Mouse (Mus musculus) forebrain, embryonic 16.5 days (tissue): ENCODE measurements around the gene Trim66. TPM values are rescaled to one million over a fixed set of nuclear protein-coding genes. Genes with fewer than 3 reads are reported as not detected.

Experiments used
- ATAC-seq: fragments of 200-750 bp; cut with Nextera tagmentation; 2 replicates; pipeline ENCODE4 v1.8.0; 2017; ENCODE audit warnings: mild to moderate bottlenecking, moderate library complexity
- H3K27ac ChIP-seq: fragments of 300-500 bp; sonication (generic); 2 replicates; pipeline ENCODE4 v1.5.1; 2014; ENCODE audit warnings: low read length, control low read depth
- H3K27me3 ChIP-seq: fragments of 300-500 bp; sonication (generic); replicated peaks from 2 replicates; pipeline ENCODE4 v1.6.1; 2014; ENCODE audit warnings: low read length; ENCODE audit not compliant: control insufficient read depth, insufficient read depth
- H3K36me3 ChIP-seq: fragments of 300-500 bp; sonication (generic); 2 replicates; pipeline ENCODE4 v1.6.1; 2014; ENCODE audit not compliant: control insufficient read depth, insufficient read depth
- H3K4me1 ChIP-seq: fragments of 300-500 bp; sonication (generic); replicated peaks from 2 replicates; pipeline ENCODE4 v1.6.1; 2014; ENCODE audit warnings: low read length; ENCODE audit not compliant: control insufficient read depth, insufficient read depth
- H3K4me2 ChIP-seq: fragments of 300-500 bp; sonication (generic); 2 replicates; pipeline ENCODE4 v1.6.1; 2014; ENCODE audit warnings: mild to moderate bottlenecking, low read length, control low read depth
- H3K4me3 ChIP-seq: fragments of 300-500 bp; sonication (generic); replicated peaks from 2 replicates; pipeline ENCODE4 v1.5.1; 2014; ENCODE audit warnings: mild to moderate bottlenecking, low read length, control low read depth
- H3K9ac ChIP-seq: fragments of 300-500 bp; sonication (generic); replicated peaks from 2 replicates; pipeline ENCODE4 v1.6.1; 2014; ENCODE audit warnings: low read depth, low read length, control low read depth
- H3K9me3 ChIP-seq: fragments of 300-500 bp; sonication (generic); 2 replicates; pipeline ENCODE4 v1.6.1; 2016; ENCODE audit warnings: low read length; ENCODE audit not compliant: control insufficient read depth
- WGBS: fragments of 180-500 bp; shearing (Covaris S2); extraction: QIAGEN DNeasy Blood & Tissue Kit; methylation state at CpG from one replicate; pipeline ENCODE4 v1.1.7; 2014; 5-methylcytosine and 5-hydroxymethylcytosine counted together
- polyA plus RNA-seq: library from polyadenylated mRNA; unstranded; fragments of >200 nt; fragmentation: Nextera tagmentation; extraction: Ambion mirVana; gene quantifications from 2 replicates; pipeline ENCODE4 v1.2.1, GENCODE M21; 2015

Trim66 gene
- polyA plus RNA-seq, 1 experiment from 2014 or later: 0.57 TPM

- H3K9me3 ChIP-seq: no peaks in the 10 kb centered on the region
- H3K4me1 ChIP-seq: peaks cover 13% of the 10 kb centered on the region
- no peaks in the 10 kb centered on the region for H3K27me3 ChIP-seq
- no peak for ATAC-seq
- no peak overlapping the region for H3K27ac ChIP-seq
- no peak overlapping the region for H3K4me3 ChIP-seq
- no peaks in the 10 kb centered on the region for H3K36me3 ChIP-seq
- WGBS: 90% methylated on average over 5 of the region's 5 CpGs
- no peak overlapping the region for H3K4me2 ChIP-seq
- no peak overlapping the region for H3K9ac ChIP-seq
These were observed 65.2 kb downstream of the Trim66 start for GRCm38 (mm10) chr7:109442739-109443138.

- H3K4me2 ChIP-seq: no peak overlapping the region
- WGBS: 87% methylated on average over 9 of the region's 9 CpGs
These were observed 67.2 kb downstream of the Trim66 start for GRCm38 (mm10) chr7:109440697-109441269.

GRCm38 (mm10) chr7:109438781-109439591, 68.9 kb downstream of the Trim66 start, which contains the start of gene Stk33:
TSS of gene Stk33 (minus strand) at chr7:109439081.
- peaks cover 13% of the 10 kb centered on the region for H3K4me1 ChIP-seq
- H3K4me3 ChIP-seq: peak within 1 kb of the TSS; percentile 55
- H3K4me2 ChIP-seq: peak within 1 kb of the TSS; percentile 87
- H3K27ac ChIP-seq: peak within 1 kb of the TSS; percentile 75
- H3K27me3 ChIP-seq: no peaks in the 10 kb centered on the region
- H3K9me3 ChIP-seq: no peaks in the 10 kb centered on the region
- peak within 1 kb of the TSS; percentile 76 for H3K9ac ChIP-seq
- H3K36me3 ChIP-seq: no peaks in the 10 kb centered on the region
- peak; percentile 86 for ATAC-seq
- under 1% methylated on average over 62 of the region's 62 CpGs for WGBS

More at GRCm38 (mm10) chr7:109440697-109441269, 67.2 kb downstream of the Trim66 start:
- H3K9me3 ChIP-seq: no peaks in the 10 kb centered on the region
- no peak overlapping the region for H3K4me3 ChIP-seq
- no peak overlapping the region for H3K9ac ChIP-seq
- H3K27ac ChIP-seq: no peak overlapping the region
- no peaks in the 10 kb centered on the region for H3K36me3 ChIP-seq
- no peaks in the 10 kb centered on the region for H3K27me3 ChIP-seq
- H3K4me1 ChIP-seq: peaks cover 13% of the 10 kb centered on the region
- ATAC-seq: no peak

GRCm38 (mm10) chr7:109424422-109425159, 83.3 kb downstream of the Trim66 start:
- Histone ChIP-seq H3K4me1 (no peaks in the 10 kb centered on the region), H3K36me3 (no peaks in the 10 kb centered on the region), H3K4me3 (no peak overlapping the region), H3K27me3 (0 out of 2 replicates have a peak, but pooled peaks cover 2% of the 10 kb centered on the region), H3K27ac (no peak overlapping the region), H3K4me2 (no peak overlapping the region), H3K9ac (no peak overlapping the region), H3K9me3 (peaks cover 3% of the 10 kb centered on the region; the same call in 1 of the 2 replicates)
- ATAC-seq: peak; percentile 70
- 65% methylated on average over 3 of the region's 3 CpGs for WGBS

GRCm38 (mm10) chr7:109422803-109423202, 85.1 kb downstream of the Trim66 start:
- Histone ChIP-seq H3K36me3 (no peaks in the 10 kb centered on the region), H3K27ac (no peak overlapping the region), H3K4me2 (no peak overlapping the region), H3K27me3 (0 out of 2 replicates have a peak, but pooled peaks cover 2% of the 10 kb centered on the region), H3K4me1 (no peaks in the 10 kb centered on the region), H3K9me3 (peaks cover 3% of the 10 kb centered on the region; the same call in 1 of the 2 replicates), H3K4me3 (no peak overlapping the region), H3K9ac (no peak overlapping the region)
- ATAC-seq: no peak
- 68% methylated on average over 8 of the region's 8 CpGs for WGBS

GRCm38 (mm10) chr7:109405491-109405890, 102.4 kb downstream of the Trim66 start:
- Histone ChIP-seq H3K9me3 (no peaks in the 10 kb centered on the region), H3K9ac (no peak overlapping the region), H3K4me2 (no peak overlapping the region), H3K4me3 (no peak overlapping the region), H3K27ac (no peak overlapping the region), H3K27me3 (no peaks in the 10 kb centered on the region), H3K4me1 (no peaks in the 10 kb centered on the region), H3K36me3 (no peaks in the 10 kb centered on the region)
- no peak for ATAC-seq
- 22% methylated on average over 7 of the region's 7 CpGs for WGBS

GRCm38 (mm10) chr7:109399299-109399698, 108.6 kb downstream of the Trim66 start:
- no peak overlapping the region for H3K4me2 ChIP-seq
- no peaks in the 10 kb centered on the region; the same call in 1 of the 2 replicates for H3K4me1 ChIP-seq
- H3K9me3 ChIP-seq: no peaks in the 10 kb centered on the region
- no peaks in the 10 kb centered on the region for H3K36me3 ChIP-seq
- H3K4me3 ChIP-seq: no peak overlapping the region
- H3K9ac ChIP-seq: no peak overlapping the region
- no peak overlapping the region for H3K27ac ChIP-seq
- WGBS: 38% methylated on average over 3 of the region's 3 CpGs
- ATAC-seq: peak; percentile 43; the same call in 1 of the 2 replicates
- H3K27me3 ChIP-seq: no peaks in the 10 kb centered on the region
